Mouse (Mus musculus): Measurements from ENCODE around the gene Derl3.

DNA sequence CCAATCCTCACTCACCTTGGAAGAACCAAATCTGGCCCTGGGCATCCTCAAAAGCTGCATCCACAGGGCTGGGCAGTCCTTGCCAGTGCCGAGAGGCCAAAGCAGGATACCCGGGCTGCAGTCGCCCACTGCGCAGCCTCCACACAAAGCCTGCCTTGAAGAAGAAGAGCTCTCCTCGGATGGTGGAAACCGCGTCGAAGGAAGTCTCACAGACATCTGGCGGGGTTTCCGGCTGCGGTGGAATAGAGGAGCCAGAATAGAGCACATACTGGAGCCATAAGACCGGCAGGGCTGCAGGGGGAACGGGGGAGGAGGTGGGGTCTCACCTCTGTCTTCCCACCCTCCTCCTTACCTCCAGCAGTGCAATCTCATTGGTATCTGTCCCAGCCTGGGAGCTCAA is 33.2 kb downstream of the Derl3 start:
- TF ChIP-seq CTCF (IDR thresholded peaks at IDR 0.05; ENCODE audit: borderline replicate concordance, extremely low read depth, insufficient read depth, insufficient read length) (no peak), POLR2A (IDR thresholded peaks at IDR 0.05; ENCODE audit: borderline replicate concordance, extremely low read depth, insufficient read depth, insufficient read length, poor library complexity, severe bottlenecking) (no peak)
